Mouse (Mus musculus) kidney, adult 2 months (tissue): ENCODE measurements around the gene Olfr1395. TPM values are rescaled to one million over a fixed set of nuclear protein-coding genes. Genes with fewer than 3 reads are reported as not detected.

ENCODE experiments used
- DNase-seq: peaks from one replicate; pipeline ENCODE4 v3.0.0; 2021
- H3K27ac ChIP-seq: fragments of 200-500 bp; 2 replicates; pipeline ENCODE4 v1.5.1; 2012; ENCODE audit warnings: low read depth, low read length, control low read depth, inconsistent platforms; ENCODE audit not compliant: insufficient read depth
- H3K27me3 ChIP-seq: fragments of 200-500 bp; replicated peaks from 2 replicates; pipeline ENCODE4 v1.6.1; 2012; ENCODE audit warnings: mild to moderate bottlenecking, moderate library complexity, low read length, inconsistent platforms; ENCODE audit not compliant: control insufficient read depth, insufficient read depth
- H3K36me3 ChIP-seq: fragments of 200-500 bp; 2 replicates; pipeline ENCODE4 v1.6.1; 2012; ENCODE audit warnings: mild to moderate bottlenecking, moderate library complexity, low read length, inconsistent platforms; ENCODE audit not compliant: control insufficient read depth, insufficient read depth
- H3K4me1 ChIP-seq: fragments of 200-500 bp; 2 replicates; pipeline ENCODE4 v1.6.1; 2011; ENCODE audit warnings: low read length; ENCODE audit not compliant: control insufficient read depth, insufficient read depth
- H3K4me3 ChIP-seq: fragments of 200-500 bp; 2 replicates; pipeline ENCODE4 v1.5.1; 2011; ENCODE audit warnings: mild to moderate bottlenecking, low read depth, low read length, control low read depth; ENCODE audit not compliant: insufficient read depth
- CTCF ChIP-seq: fragments of 200-500 bp; conservative IDR thresholded peaks from 2 replicates; pipeline ENCODE4 v1.5.1; 2011; ENCODE audit warnings: low read depth, mild to moderate bottlenecking, control low read depth, low read length, moderate library complexity, mixed read lengths; ENCODE audit not compliant: insufficient read depth, insufficient read length
- POLR2A ChIP-seq: fragments of 200-500 bp; IDR thresholded peaks from one replicate; pipeline ENCODE4 v1.6.1; 2011; ENCODE audit warnings: low read depth, low read length, control low read depth
- WGBS: fragments of 180-500 bp; shearing (Covaris S2); methylation state at CpG from one replicate; pipeline ENCODE4 v1.1.7; 2018; 5-methylcytosine and 5-hydroxymethylcytosine counted together
- polyA plus RNA-seq: library from polyadenylated mRNA; depleted of rRNA; stranded (reverse); fragments of >200 nt; gene quantifications from 2 replicates; pipeline ENCODE4 v1.2.3, GENCODE M21; 2012; rRNA removed

Olfr1395 gene
- not detected in 2 replicates for polyA plus RNA-seq

DNA sequence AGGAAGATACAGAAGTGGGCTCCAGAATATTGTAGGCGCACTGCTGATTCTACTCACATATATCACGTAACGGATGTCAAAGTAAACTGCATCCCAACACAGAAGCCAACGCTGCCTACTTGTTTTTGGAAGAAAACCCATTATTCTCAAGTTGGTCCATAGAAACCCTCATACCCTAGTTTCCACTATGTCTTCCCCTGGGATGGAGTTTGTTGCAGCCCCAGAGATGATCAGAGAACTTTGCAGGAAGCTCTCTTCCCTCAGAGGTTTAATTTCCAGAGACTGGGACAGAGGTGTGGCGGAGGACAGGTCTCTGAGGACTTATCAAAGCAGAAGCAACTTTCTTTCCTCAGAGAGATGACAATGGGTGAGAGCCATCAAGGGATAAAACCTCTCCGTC lies at the start of gene Olfr1395:
Olfr1395 (plus strand) TSS at position 301 of the 400 bp plus-strand sequence.
- 92% methylated on average over 6 of the region's 6 CpGs for WGBS
- H3K4me3 ChIP-seq: no peak within 1 kb of the TSS
- H3K27ac ChIP-seq: no peak within 1 kb of the TSS
- no peak for TF ChIP-seq POLR2A
- no peak for TF ChIP-seq CTCF
- no peaks in the 10 kb centered on the region for H3K27me3 ChIP-seq
- no peaks in the 10 kb centered on the region for H3K4me1 ChIP-seq
- no peak for DNase-seq
- H3K36me3 ChIP-seq: no peaks in the 10 kb centered on the region

DNA sequence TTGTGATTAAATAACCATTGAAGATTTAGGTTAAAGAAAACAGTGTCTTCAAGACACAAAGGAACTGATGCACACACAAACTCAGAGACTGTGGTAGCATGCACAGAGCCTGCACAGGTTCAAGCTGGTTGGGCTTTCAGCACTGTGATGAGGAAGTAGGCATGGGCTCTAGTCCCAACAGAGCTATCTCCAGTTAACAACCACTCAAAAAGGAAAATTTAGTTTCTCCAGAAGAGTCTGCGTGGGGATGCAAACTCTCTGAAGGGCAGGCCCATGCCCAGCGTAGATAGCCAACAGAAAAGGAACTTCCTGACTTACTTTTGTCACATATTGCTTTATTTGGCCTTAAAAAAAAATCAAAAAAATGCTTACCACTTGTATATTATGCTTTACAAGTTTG lies 49.3 kb upstream of the Olfr1395 start:
- no peaks in the 10 kb centered on the region for H3K36me3 ChIP-seq
- peaks cover 9% of the 10 kb centered on the region; the same call in 1 of the 2 replicates for H3K4me1 ChIP-seq
- DNase-seq: no peak
- 82% methylated on average over 2 of the region's 2 CpGs for WGBS
- no peak overlapping the region for H3K4me3 ChIP-seq
- no peaks in the 10 kb centered on the region for H3K27me3 ChIP-seq
- no peak overlapping the region for H3K27ac ChIP-seq
- TF ChIP-seq POLR2A (no peak), CTCF (no peak)

DNA sequence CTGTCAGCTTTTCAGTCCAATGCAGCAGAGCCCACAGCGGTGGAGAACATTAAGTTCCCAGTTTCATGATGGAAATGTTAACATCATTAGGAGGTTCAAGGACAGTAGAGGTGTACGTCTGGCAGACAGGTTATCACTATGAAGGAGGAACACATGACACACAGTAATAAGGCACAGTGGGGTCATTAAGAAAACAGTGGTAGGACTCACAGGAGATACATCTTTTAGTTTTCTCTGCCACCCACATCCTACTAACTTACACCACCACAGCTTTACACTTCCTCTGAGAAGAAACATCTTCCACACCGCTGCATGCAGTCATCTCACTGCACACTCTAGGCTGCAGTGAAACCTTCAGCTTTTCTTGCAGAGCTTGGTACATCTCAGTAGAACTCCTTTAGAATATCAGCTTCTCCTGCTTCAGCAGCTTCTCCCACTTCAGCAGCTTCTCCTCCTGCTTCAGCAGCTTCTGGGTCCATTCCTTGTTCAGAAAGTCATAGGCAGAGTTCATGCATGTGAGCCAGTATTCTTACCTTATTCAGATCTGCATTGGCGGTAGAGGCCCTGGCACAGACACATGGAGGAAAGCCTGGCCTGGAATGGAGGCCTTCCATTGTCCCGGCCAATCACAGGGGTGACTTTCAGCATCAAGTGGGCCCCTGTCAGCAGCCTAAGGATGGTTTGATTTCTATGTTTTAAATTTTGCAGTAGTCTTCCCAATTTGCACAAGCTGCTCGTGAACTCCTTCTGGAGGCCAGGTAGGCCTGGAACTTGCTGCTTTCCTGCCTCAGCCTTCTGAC lies 48.0 kb upstream of the Olfr1395 start:
- WGBS: 83% methylated on average over 6 of the region's 6 CpGs
- no peak overlapping the region for H3K27ac ChIP-seq
- H3K4me1 ChIP-seq: peaks cover 9% of the 10 kb centered on the region; the same call in 1 of the 2 replicates
- no peaks in the 10 kb centered on the region for H3K27me3 ChIP-seq
- no peak overlapping the region for H3K4me3 ChIP-seq
- no peak for TF ChIP-seq POLR2A
- no peak for TF ChIP-seq CTCF
- H3K36me3 ChIP-seq: no peaks in the 10 kb centered on the region
- no peak for DNase-seq

DNA sequence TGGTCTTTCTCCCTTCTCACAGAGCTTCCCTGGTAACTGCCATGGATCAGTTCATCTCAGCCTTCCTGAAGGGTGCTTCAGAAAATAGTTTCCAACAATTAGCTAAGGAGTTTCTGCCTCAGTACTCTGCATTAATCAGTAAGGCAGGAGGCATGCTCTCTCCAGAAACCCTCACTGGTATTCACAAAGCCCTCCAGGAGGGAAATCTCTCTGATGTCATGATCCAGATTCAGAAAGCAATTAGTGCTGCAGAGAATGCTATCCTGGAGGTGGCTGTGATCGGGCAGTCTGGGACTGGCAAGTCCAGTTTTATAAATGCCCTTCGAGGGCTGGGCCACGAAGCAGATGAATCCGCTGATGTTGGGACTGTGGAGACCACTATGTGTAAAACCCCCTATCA lies 46.7 kb upstream of the Olfr1395 start:
- 75% methylated on average over 4 of the region's 4 CpGs for WGBS

DNA sequence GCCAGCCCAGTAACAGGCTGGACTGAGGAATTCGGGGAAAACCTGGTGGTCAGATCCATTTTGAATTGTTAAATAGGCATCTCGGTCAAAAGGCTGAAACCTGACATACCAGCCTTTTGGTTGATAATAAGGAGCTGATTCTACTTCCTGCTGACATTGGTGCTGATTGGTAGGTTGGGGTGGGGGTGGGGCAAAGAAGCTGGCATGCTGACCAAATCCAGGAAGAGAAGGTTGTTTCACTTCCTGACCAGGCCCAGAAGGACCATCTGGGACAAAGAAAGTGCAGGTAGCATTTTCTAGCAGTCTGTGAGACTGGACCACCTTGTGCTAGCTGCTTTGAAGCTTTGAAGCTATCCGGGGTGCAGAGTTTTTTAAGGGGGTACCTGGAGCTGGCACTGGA lies 41.7 kb upstream of the Olfr1395 start:
- Histone ChIP-seq H3K36me3 (no peaks in the 10 kb centered on the region), H3K27ac (no peak overlapping the region), H3K4me1 (no peaks in the 10 kb centered on the region), H3K27me3 (no peaks in the 10 kb centered on the region), H3K4me3 (no peak overlapping the region)
- TF ChIP-seq CTCF (no peak), POLR2A (no peak)
- no peak for DNase-seq
- 88% methylated on average over 3 of the region's 3 CpGs for WGBS

More for the DNA sequence above, 46.7 kb upstream of the Olfr1395 start:
- Histone ChIP-seq H3K36me3 (no peaks in the 10 kb centered on the region), H3K4me3 (no peak overlapping the region), H3K27ac (no peak overlapping the region), H3K27me3 (no peaks in the 10 kb centered on the region), H3K4me1 (0 out of 2 replicates have a peak, but pooled peaks cover 4% of the 10 kb centered on the region)
- no peak for DNase-seq
- TF ChIP-seq POLR2A (no peak), CTCF (no peak)

DNA sequence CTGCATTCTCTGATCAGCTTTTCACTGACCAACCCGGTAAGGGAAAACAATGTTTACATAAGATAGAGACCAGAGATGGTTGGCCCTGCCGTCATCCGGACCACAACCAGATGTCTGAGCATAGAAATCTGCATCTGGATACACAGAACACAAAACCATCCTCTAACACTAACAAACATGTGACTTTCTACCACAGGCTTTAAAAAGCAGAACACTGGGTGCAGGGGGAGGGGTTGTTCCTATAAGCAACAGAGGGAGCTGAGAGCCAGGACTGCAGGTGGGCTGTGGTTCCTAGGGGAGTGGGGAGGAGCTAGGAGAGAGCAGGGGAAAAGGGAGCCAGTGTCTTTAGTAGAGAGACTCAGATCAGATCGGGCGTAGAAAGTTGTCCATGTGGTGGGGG lies 40.6 kb upstream of the Olfr1395 start:
- H3K4me1 ChIP-seq: no peaks in the 10 kb centered on the region
- H3K27ac ChIP-seq: no peak overlapping the region
- DNase-seq: no peak
- TF ChIP-seq POLR2A (no peak), CTCF (no peak)
- H3K4me3 ChIP-seq: no peak overlapping the region
- no peaks in the 10 kb centered on the region for H3K36me3 ChIP-seq
- H3K27me3 ChIP-seq: no peaks in the 10 kb centered on the region
- 74% methylated on average over 5 of the region's 5 CpGs for WGBS

DNA sequence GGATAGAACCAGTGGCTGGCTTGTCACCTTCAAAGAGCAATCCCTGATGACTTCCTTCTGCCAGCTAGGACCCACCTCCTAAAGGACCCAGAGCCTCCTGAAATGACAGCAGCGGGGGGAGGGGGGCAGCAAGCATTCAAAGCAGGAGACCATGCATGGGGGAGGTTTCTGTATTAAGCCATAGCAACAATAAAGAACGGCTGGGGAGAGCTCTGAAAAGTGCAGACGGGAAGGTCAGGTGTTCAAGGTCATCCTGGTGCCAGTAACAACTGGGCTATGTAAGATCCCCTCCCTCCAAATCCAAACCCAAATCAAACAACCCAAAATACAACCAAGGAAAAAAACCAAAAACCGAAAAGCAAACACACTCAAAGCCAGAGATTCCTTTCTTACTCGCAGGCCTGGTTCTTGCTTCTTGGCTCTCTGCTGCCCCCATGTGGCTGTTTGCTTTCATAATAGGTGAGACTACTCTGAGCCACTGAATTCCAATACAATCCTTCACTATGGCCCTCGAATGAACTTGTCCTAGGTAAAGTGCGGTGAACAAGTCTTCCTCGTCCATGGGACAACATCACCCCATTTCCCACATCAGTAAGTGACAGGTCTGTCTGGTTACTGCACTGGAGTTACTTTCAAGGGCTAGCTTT lies 38.9 kb upstream of the Olfr1395 start:
- TF ChIP-seq POLR2A: no peak
- TF ChIP-seq CTCF: peak; percentile 90
- Histone ChIP-seq H3K4me1 (no peaks in the 10 kb centered on the region), H3K4me3 (no peak overlapping the region), H3K27me3 (no peaks in the 10 kb centered on the region), H3K36me3 (no peaks in the 10 kb centered on the region), H3K27ac (no peak overlapping the region)
- 12% methylated on average over 8 of the region's 8 CpGs for WGBS
- DNase-seq: peak; percentile 91
